Mouse (Mus musculus) liver, postnatal 0 days (tissue): ENCODE measurements around the gene Abi2.

Source experiments
- CTCF ChIP-seq: sonication (generic); IDR thresholded peaks from 2 replicates; pipeline ENCODE4 v1.5.1; 2016; ENCODE audit warnings: antibody characterized with exemption, low read depth
- EP300 ChIP-seq: IDR thresholded peaks from 2 replicates; pipeline ENCODE4 v1.6.1; 2016; ENCODE audit warnings: antibody characterized with exemption, low read depth, mild to moderate bottlenecking

- TF ChIP-seq EP300 = no peak
- no peak for TF ChIP-seq CTCF
Measured at GRCm38 (mm10) chr1:60490510-60490909, 81.1 kb downstream of the Abi2 start.
